Mouse (Mus musculus) heart, postnatal 0 days (tissue): ENCODE results near the gene Pak4.

Source experiments
- CTCF ChIP-seq: IDR thresholded peaks from 2 replicates; pipeline ENCODE4 v1.5.1; 2016; ENCODE audit warnings: antibody characterized with exemption, control low read depth, low read depth
- EP300 ChIP-seq: IDR thresholded peaks from 2 replicates; pipeline ENCODE4 v1.6.1; 2016; ENCODE audit warnings: antibody characterized with exemption, low read depth

DNA sequence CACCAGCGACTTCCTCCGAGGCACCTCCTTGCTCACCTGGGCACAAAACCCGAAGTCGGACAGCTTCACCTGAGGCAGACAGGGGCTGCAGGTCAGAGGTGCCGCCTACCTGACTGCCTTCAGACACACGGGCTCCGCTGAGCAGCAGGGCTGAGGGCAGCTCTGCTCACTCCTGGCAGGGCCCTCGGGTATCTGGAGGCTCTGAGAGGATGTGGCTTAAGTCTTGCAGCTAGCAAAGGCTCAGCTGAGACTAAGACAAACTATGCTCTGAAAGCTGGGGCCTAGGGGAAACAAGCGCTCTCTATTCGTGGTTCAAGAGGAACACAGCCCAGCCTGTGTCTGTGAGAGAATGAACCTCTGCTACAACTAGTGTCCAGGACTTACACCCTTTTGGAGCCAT lies 37.1 kb downstream of the Pak4 start:
- TF ChIP-seq CTCF (no peak), EP300 (no peak)
